Mouse (Mus musculus) G1E (cell line): ENCODE results near the gene Foxm1. TPM values are rescaled to one million over a fixed set of nuclear protein-coding genes. Genes with fewer than 3 reads are reported as not detected.
A peak's percentile ranks its signal among the peaks of the same experiment; 100 is the strongest.

Experiments used
- ATAC-seq: 2 replicates; pipeline ENCODE4 v1.8.0; 2016; ENCODE audit warnings: mild to moderate bottlenecking; ENCODE audit not compliant: insufficient number of reproducible peaks, poor library complexity, low FRiP score, severe bottlenecking; ENCODE audit errors: extremely low read depth
- DNase-seq: peaks from one replicate; pipeline ENCODE4 v3.0.0; 2012; ENCODE audit warnings: low spot score
- H3K27me3 ChIP-seq: 2 replicates; pipeline ENCODE4 v1.6.1; 2012; ENCODE audit warnings: mild to moderate bottlenecking, low read length, inconsistent platforms; ENCODE audit not compliant: insufficient read depth
- H3K36me3 ChIP-seq: replicated peaks from 2 replicates; pipeline ENCODE3; 2012; ENCODE audit warnings: mild to moderate bottlenecking, inconsistent platforms
- H3K4me1 ChIP-seq: 2 replicates; pipeline ENCODE4 v1.6.1; 2012; ENCODE audit warnings: low read depth, low read length, inconsistent platforms, mixed read lengths; ENCODE audit not compliant: insufficient read depth
- H3K4me3 ChIP-seq: 2 replicates; pipeline ENCODE4 v1.5.1; 2012; ENCODE audit warnings: low read depth, mild to moderate bottlenecking, inconsistent platforms, low read length, moderate library complexity, mixed read lengths
- H3K9me3 ChIP-seq: replicated peaks from 2 replicates; pipeline ENCODE4 v1.6.1; 2012; ENCODE audit warnings: inconsistent platforms
- CTCF ChIP-seq: IDR thresholded peaks from 2 replicates; pipeline ENCODE4 v1.5.1; 2012; ENCODE audit warnings: low read depth, low read length, inconsistent platforms, mixed read lengths
- GATA1 ChIP-seq: IDR thresholded peaks from 2 replicates; pipeline ENCODE4 v1.6.1; 2012; ENCODE audit warnings: borderline replicate concordance, low read length, inconsistent platforms, mixed read lengths
- GATA2 ChIP-seq: IDR thresholded peaks from 2 replicates; pipeline ENCODE4 v1.6.1; 2012; ENCODE audit warnings: low read depth, low read length, inconsistent platforms, borderline replicate concordance
- POLR2AphosphoS5 ChIP-seq: IDR thresholded peaks from 2 replicates; pipeline ENCODE4 v1.6.1; 2012; ENCODE audit warnings: low read depth, low read length, inconsistent platforms; ENCODE audit not compliant: insufficient replicate concordance
- TAL1 ChIP-seq: conservative IDR thresholded peaks from 2 replicates; pipeline ENCODE4 v1.6.1; 2012; ENCODE audit warnings: low read depth, low read length, inconsistent platforms, mixed read lengths
- polyA plus RNA-seq: library from polyadenylated mRNA; stranded (reverse); fragments of >175 nt; gene quantifications from 2 replicates; pipeline ENCODE4 v1.2.3, GENCODE M21; 2012
- total RNA-seq, 2 experiments: library from RNA; stranded (forward) in 1 of 2; stranded (reverse) in 1 of 2; fragments of 200-1000 nt in 1 of 2; fragments of >200 nt in 1 of 2; fragmentation: Nextera tagmentation in 1 of 2; gene quantifications; 2 replicates each; pipeline ENCODE4 v1.2.3; 2014 to 2017

The Foxm1 gene
- total and polyA plus RNA-seq, 3 experiments = 18.9 to 121 (median 76.3) TPM

DNA sequence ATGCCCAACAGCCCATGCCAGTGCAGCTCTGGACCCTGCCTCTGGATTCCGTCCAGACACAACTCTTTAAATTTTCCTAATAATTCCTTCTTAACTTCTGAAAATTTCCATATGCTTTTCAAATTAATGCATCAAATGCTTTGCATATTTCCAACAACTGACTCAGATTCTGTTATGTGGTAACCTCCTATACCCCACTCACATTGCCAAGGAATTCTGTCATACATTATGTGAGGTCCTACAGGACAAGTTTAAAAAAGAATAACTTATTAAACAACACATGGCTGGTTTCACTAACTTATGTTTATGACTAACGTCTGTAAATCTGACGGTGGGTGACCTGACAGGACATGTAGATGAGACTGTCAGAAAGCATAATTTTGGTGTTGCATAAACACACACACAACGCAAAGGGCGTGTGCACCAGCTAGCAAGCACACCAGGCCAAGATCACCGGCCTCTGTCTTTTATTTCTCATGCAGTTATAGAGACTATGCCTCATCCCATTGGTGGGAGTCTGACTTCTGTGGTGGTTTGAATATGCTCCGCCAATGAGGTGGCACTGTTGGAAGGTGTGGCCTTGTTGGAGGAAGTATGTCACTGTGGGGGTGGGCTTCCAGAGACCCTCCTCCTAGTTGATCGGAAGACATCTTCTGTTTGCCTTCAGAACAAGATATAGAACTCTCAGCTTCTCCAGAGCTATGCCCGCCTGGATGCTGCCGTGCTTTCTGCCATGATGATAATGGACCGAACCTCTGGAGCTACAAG is 20.6 kb upstream of the Foxm1 start:
- no peaks in the 10 kb centered on the region for H3K9me3 ChIP-seq
- no peak overlapping the region for H3K4me3 ChIP-seq
- H3K4me1 ChIP-seq = peaks cover 5% of the 10 kb centered on the region
- peaks cover 33% of the 10 kb centered on the region for H3K36me3 ChIP-seq
- TF ChIP-seq GATA2 = no peak
- no peak for TF ChIP-seq GATA1
- no peak for TF ChIP-seq TAL1
- no peak for TF ChIP-seq POLR2AphosphoS5
- TF ChIP-seq CTCF = no peak
- ATAC-seq (no peak), DNase-seq (no peak)
- H3K27me3 ChIP-seq = no peaks in the 10 kb centered on the region

DNA sequence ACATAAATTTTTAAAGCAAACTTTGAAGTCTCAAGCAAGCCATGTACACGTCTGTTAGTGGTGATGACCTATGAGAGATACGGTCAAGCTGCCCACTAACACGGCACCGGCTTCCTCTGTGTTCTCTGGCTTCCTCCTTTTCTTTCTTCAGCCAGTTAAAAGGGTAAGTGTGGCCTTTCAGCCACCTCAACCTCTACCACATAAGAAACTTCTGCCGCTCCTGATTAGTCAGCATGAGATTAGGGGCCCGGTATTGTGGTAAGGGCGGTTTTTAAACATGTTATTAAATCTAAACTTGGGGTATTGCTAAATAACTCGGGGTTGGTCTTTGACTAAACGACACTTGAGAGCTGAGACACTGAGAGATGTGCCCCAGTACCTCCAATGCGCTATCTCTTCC is 17.1 kb upstream of the Foxm1 start:
- H3K27me3 ChIP-seq = no peaks in the 10 kb centered on the region
- no peaks in the 10 kb centered on the region for H3K9me3 ChIP-seq
- H3K36me3 ChIP-seq = peaks cover 53% of the 10 kb centered on the region
- no peak overlapping the region for H3K4me3 ChIP-seq
- ATAC-seq (no peak), DNase-seq (no peak)
- TF ChIP-seq CTCF (no peak), POLR2AphosphoS5 (no peak), TAL1 (no peak), GATA1 (no peak), GATA2 (no peak)
- no peaks in the 10 kb centered on the region for H3K4me1 ChIP-seq

DNA sequence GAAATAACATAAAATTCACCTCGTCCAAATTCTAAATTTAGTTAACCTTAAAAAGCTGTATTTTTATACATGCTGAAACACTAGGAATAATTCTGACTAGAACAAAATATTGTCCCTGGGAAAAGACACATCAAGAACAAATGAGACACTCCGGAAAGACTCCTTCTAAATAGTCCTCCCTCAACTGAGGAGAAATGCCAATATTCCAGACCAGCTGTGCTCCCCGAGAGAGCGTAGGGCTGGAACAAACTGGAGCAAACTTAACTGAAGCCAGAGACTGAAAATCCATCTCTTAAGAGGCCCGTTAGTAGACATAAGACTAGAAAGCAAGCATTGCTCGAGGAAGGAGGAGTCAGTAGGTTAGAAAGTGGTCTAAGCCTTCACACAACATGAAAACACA is 16.0 kb upstream of the Foxm1 start:
- H3K36me3 ChIP-seq = peaks cover 54% of the 10 kb centered on the region
- no peak for ATAC-seq
- no peak for DNase-seq
- H3K27me3 ChIP-seq = no peaks in the 10 kb centered on the region
- H3K4me1 ChIP-seq = no peaks in the 10 kb centered on the region
- TF ChIP-seq TAL1 = no peak
- TF ChIP-seq GATA1 = no peak
- TF ChIP-seq POLR2AphosphoS5 = no peak
- TF ChIP-seq GATA2 = no peak
- no peak for TF ChIP-seq CTCF
- no peaks in the 10 kb centered on the region for H3K9me3 ChIP-seq
- H3K4me3 ChIP-seq = no peak overlapping the region

DNA sequence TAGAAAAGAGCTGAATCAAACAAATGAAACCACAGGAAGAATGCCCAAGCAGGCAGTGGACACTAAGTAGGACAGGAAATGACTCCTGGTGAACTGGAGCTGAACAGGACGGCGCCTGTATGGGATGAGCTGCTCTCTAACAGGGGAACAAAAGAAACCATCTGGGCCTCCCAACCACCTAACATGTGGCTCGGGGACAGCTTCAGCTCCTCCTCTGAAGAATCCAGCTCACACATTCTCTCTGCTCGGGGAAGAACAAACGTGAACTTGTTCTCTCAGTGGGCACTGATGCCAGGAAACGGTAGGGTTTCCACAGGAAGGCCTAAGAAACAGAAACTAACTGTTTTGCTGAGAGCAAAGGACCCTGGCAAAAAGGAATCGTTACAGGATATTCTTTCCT is 13.1 kb upstream of the Foxm1 start:
- no peak for DNase-seq
- no peak for TF ChIP-seq TAL1
- no peak for TF ChIP-seq GATA1
- no peak for TF ChIP-seq GATA2
- TF ChIP-seq POLR2AphosphoS5 = no peak
- TF ChIP-seq CTCF = no peak
- Histone ChIP-seq H3K4me3 (no peak overlapping the region), H3K27me3 (no peaks in the 10 kb centered on the region), H3K4me1 (peaks cover 4% of the 10 kb centered on the region), H3K36me3 (peaks cover 53% of the 10 kb centered on the region), H3K9me3 (no peaks in the 10 kb centered on the region)
- no peak for ATAC-seq

DNA sequence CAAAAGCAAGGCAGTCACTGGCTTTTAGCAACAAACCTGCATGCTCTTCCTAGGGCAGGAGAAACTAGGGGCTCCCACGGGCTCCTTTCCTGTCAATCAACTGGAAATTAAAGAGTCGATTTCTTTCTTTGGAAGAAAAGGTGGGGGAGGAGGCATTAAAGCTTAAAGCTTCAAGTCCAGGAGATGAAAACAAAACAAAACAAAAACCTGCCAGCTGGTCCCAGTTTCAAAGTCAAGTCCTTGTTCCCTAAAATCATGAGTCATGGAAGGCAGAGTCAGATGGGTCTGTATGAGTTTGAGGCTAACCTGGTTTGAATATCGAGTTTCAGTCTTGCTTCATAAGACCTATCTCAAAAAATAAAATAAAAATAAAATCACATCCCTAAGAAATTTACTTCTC is 8.6 kb upstream of the Foxm1 start:
- Histone ChIP-seq H3K4me3 (no peak overlapping the region), H3K36me3 (peaks cover 61% of the 10 kb centered on the region), H3K4me1 (peaks cover 26% of the 10 kb centered on the region), H3K9me3 (no peaks in the 10 kb centered on the region), H3K27me3 (no peaks in the 10 kb centered on the region)
- DNase-seq = no peak
- TF ChIP-seq GATA2 (no peak), GATA1 (no peak), TAL1 (no peak), CTCF (no peak), POLR2AphosphoS5 (no peak)
- no peak for ATAC-seq

DNA sequence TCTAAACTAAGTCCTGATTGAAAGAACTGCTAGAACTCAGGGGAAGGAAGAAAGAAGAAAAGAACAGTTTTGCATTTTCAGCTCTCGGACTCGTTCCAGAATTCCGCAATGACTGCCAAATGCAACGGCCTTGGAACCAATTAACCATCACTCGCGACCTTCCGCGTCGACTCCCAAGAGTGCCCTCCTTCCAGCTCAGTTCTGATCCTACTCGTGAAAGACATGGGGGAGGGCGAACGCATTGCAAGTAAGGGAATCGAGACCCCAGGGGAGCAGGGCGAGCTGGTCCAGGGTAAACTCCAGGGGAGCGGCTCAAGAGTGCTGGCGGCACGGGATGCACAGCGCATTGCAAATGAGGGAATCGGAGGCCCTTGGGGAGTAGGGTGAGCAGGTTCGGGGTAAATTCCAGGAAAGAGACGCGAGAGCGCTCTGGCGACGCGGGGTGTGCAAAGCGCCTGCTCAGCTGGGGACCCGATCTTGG is 7.5 kb upstream of the Foxm1 start:
- Histone ChIP-seq H3K4me1 (peaks cover 36% of the 10 kb centered on the region), H3K9me3 (no peaks in the 10 kb centered on the region), H3K27me3 (no peaks in the 10 kb centered on the region), H3K4me3 (peak overlapping the region; percentile 89), H3K36me3 (peaks cover 64% of the 10 kb centered on the region)
- ATAC-seq (0 out of 2 replicates have a peak, but pooled peaks have one; percentile 10), DNase-seq (no peak)
- no peak for TF ChIP-seq TAL1
- TF ChIP-seq GATA1 = no peak
- TF ChIP-seq CTCF = no peak
- no peak for TF ChIP-seq GATA2
- no peak for TF ChIP-seq POLR2AphosphoS5
